ENCODE assay signal across 9 mouse cellular contexts in genomic region chr19:6116113-6116850, GRCm38 (mm10). TPM values are rescaled to one million over a fixed set of nuclear protein-coding genes. Genes with fewer than 3 reads are reported as not detected.
DNase-seq lines count a peak whose midpoint lies in the region; ATAC-seq and TF ChIP-seq lines count a peak whose summit lies in the region.
"Had no signal": no experiment of that assay in that cellular context is flagged by ENCODE, and none has a peak within 500 bp of the region (broad histone marks: within the 10 kb centered on the region; RNA-seq: fewer than 3 reads in every experiment).

No protein-coding gene starts in this region.

- ATAC-seq in intestine, embryonic 14.5 days (replicated peaks; ENCODE audit: low FRiP score, low TSS enrichment, low read depth): no peak
- ATAC-seq in intestine, postnatal 0 days: no peak
- no peak for ATAC-seq in hindbrain, embryonic 13.5 days (ENCODE audit: low FRiP score)
- ATAC-seq in liver, postnatal 0 days: no peak

- 88% methylated on average over 15 of the region's 15 CpGs for WGBS in intestine, embryonic 14.5 days
- WGBS in intestine, postnatal 0 days: 87% methylated on average over 15 of the region's 15 CpGs
- WGBS in hindbrain, embryonic 13.5 days: 89% methylated on average over 15 of the region's 15 CpGs
- 87% methylated on average over 14 of the region's 15 CpGs for WGBS in liver, postnatal 0 days (ENCODE audit: insufficient replicate concordance)

- peaks cover 12% of the 10 kb centered on the region; the same call in 1 of the 2 replicates for H3K4me1 ChIP-seq in intestine, embryonic 14.5 days (replicated peaks; ENCODE audit: control insufficient read depth, insufficient read depth, low read length)
- H3K4me1 ChIP-seq in intestine, postnatal 0 days (replicated peaks; ENCODE audit: control insufficient read depth, insufficient read depth, low read length): no peaks in the 10 kb centered on the region; the same call in 1 of the 2 replicates
- peaks cover 30% of the 10 kb centered on the region for H3K4me1 ChIP-seq in hindbrain, embryonic 13.5 days (replicated peaks)
- peaks cover 17% of the 10 kb centered on the region for H3K4me1 ChIP-seq in liver, postnatal 0 days (ENCODE audit: insufficient read depth)

- intact Hi-C loops in gastrocnemius, postnatal 36 days (cut with DNase I): loop anchor here (5.0 kb wide), 1 partner anchor 34 kb away; the partner anchor contains the start of genes Cdca5, Gm28374, Tmem262 and Zfpl1

- no peak for DNase-seq in intestine, embryonic 14.5 days (ENCODE audit: low spot score)
- DNase-seq in brain, adult 2 months (ENCODE audit: low read depth, low spot score): peak; percentile 69
- DNase-seq in liver, postnatal 0 days: no peak
- no peak for DNase-seq in ovary, postnatal 36 days (ENCODE audit: low spot score)
- DNase-seq in gastrocnemius, postnatal 36 days: no peak
- DNase-seq: retina, postnatal 1 day had no signal

- peak overlapping the region; percentile 76 for H3K4me2 ChIP-seq in intestine, embryonic 14.5 days (ENCODE audit: low read length)
- no peak overlapping the region; the same call in 1 of the 2 replicates for H3K4me2 ChIP-seq in intestine, postnatal 0 days (replicated peaks; ENCODE audit: low read depth)
- H3K4me2 ChIP-seq in hindbrain, embryonic 13.5 days: peak overlapping the region; percentile 93
- peak overlapping the region; percentile 100 for H3K4me2 ChIP-seq in liver, postnatal 0 days (ENCODE audit: low read depth, low read length)

- H3K9ac ChIP-seq in intestine, embryonic 14.5 days (ENCODE audit: low read length): no peak overlapping the region
- no peak overlapping the region for H3K9ac ChIP-seq in intestine, postnatal 0 days (ENCODE audit: low read depth, low read length)
- H3K9ac ChIP-seq in hindbrain, embryonic 13.5 days: peak overlapping the region; percentile 89
- peak overlapping the region; percentile 86 for H3K9ac ChIP-seq in liver, postnatal 0 days (replicated peaks)

- H3K27me3 ChIP-seq in intestine, embryonic 14.5 days (replicated peaks; ENCODE audit: control insufficient read depth, insufficient read depth, low read length): no peaks in the 10 kb centered on the region
- H3K27me3 ChIP-seq in intestine, postnatal 0 days (replicated peaks; ENCODE audit: control insufficient read depth, insufficient read depth, low read length): no peaks in the 10 kb centered on the region
- H3K27me3 ChIP-seq in hindbrain, embryonic 13.5 days: no peaks in the 10 kb centered on the region
- H3K27me3 ChIP-seq in liver, postnatal 0 days (ENCODE audit: insufficient read depth, low read length): no peaks in the 10 kb centered on the region

- peaks cover 37% of the 10 kb centered on the region for H3K36me3 ChIP-seq in intestine, embryonic 14.5 days (ENCODE audit: control insufficient read depth, insufficient read depth, low read length)
- H3K36me3 ChIP-seq in intestine, postnatal 0 days (ENCODE audit: control insufficient read depth, insufficient read depth): peaks cover 41% of the 10 kb centered on the region
- peaks cover 54% of the 10 kb centered on the region for H3K36me3 ChIP-seq in hindbrain, embryonic 13.5 days
- H3K36me3 ChIP-seq in liver, postnatal 0 days (replicated peaks; ENCODE audit: insufficient read depth, low read length): peaks cover 22% of the 10 kb centered on the region

- no peak overlapping the region for H3K27ac ChIP-seq in intestine, embryonic 14.5 days (ENCODE audit: low read depth)
- H3K27ac ChIP-seq in intestine, postnatal 0 days (ENCODE audit: low read depth, low read length): no peak overlapping the region
- no peak overlapping the region for H3K27ac ChIP-seq in hindbrain, embryonic 13.5 days
- no peak overlapping the region for H3K27ac ChIP-seq in liver, postnatal 0 days (ENCODE audit: low read depth)

- no peak for TF ChIP-seq EP300 in liver, postnatal 0 days (IDR thresholded peaks at IDR 0.05; ENCODE audit: low read depth)

- no peaks in the 10 kb centered on the region for H3K9me3 ChIP-seq in intestine, embryonic 14.5 days (ENCODE audit: control insufficient read depth, low read length)
- no peaks in the 10 kb centered on the region for H3K9me3 ChIP-seq in intestine, postnatal 0 days (ENCODE audit: control insufficient read depth)
- H3K9me3 ChIP-seq in hindbrain, embryonic 13.5 days: no peaks in the 10 kb centered on the region
- H3K9me3 ChIP-seq in liver, postnatal 0 days (ENCODE audit: low read length): no peaks in the 10 kb centered on the region

- no peak for TF ChIP-seq CTCF in intestine, postnatal 0 days (IDR thresholded peaks at IDR 0.05; ENCODE audit: low read depth)
- no peak for TF ChIP-seq CTCF in liver, postnatal 0 days (IDR thresholded peaks at IDR 0.05; ENCODE audit: low read depth)

- H3K4me3 ChIP-seq in intestine, embryonic 14.5 days (ENCODE audit: low read depth, low read length): no peak overlapping the region
- no peak overlapping the region for H3K4me3 ChIP-seq in intestine, postnatal 0 days (ENCODE audit: low read depth, low read length)
- peak overlapping the region; percentile 89; the same call in 1 of the 2 replicates for H3K4me3 ChIP-seq in hindbrain, embryonic 13.5 days
- no peak overlapping the region for H3K4me3 ChIP-seq in liver, postnatal 0 days (ENCODE audit: low read depth, low read length)

RNA-seq across cellular contexts. Expression of gene Sac3d1, which starts 2.2 kb away (rescaled TPM):
- 53.9 and 59.9 TPM in 2 replicates for polyA plus RNA-seq in intestine, embryonic 14.5 days (2014; fragmentation: Nextera tagmentation; extraction: Ambion mirVana)
- 17.0 and 19.1 TPM in 2 replicates for polyA plus RNA-seq in intestine, postnatal 0 days (2015; fragmentation: Nextera tagmentation; extraction: Ambion mirVana)
- polyA plus RNA-seq in hindbrain, embryonic 13.5 days (2015; fragmentation: Nextera tagmentation; extraction: Ambion mirVana): 43.0 and 43.6 TPM in 2 replicates
- 15.0 and 15.6 TPM in 2 replicates for polyA plus RNA-seq in liver, postnatal 0 days (2015; fragmentation: Nextera tagmentation; extraction: Ambion mirVana)
- 1 to 10 TPM; 8.7 to 9.8 TPM for total RNA-seq in gastrocnemius, postnatal 36 days (2021)

RNA-seq across cellular contexts. Expression of gene Naaladl1, which starts 10.7 kb away (rescaled TPM):
- polyA plus RNA-seq in intestine, embryonic 14.5 days (2014; fragmentation: Nextera tagmentation; extraction: Ambion mirVana): 4.1 and 4.4 TPM in 2 replicates
- 273 and 333 TPM in 2 replicates for polyA plus RNA-seq in intestine, postnatal 0 days (2015; fragmentation: Nextera tagmentation; extraction: Ambion mirVana)
- polyA plus RNA-seq in hindbrain, embryonic 13.5 days (2015; fragmentation: Nextera tagmentation; extraction: Ambion mirVana): 0.27 and 0.30 TPM in 2 replicates
- polyA plus RNA-seq in liver, postnatal 0 days (2015; fragmentation: Nextera tagmentation; extraction: Ambion mirVana): 0.46 and 0.63 TPM in 2 replicates
- total RNA-seq in gastrocnemius, postnatal 36 days (2021): not detected

RNA-seq across cellular contexts. Expression of gene Snx15, which starts 11.8 kb away (rescaled TPM):
- polyA plus RNA-seq in intestine, embryonic 14.5 days (2014; fragmentation: Nextera tagmentation; extraction: Ambion mirVana): 35.4 and 36.0 TPM in 2 replicates
- polyA plus RNA-seq in intestine, postnatal 0 days (2015; fragmentation: Nextera tagmentation; extraction: Ambion mirVana): 23.0 and 23.3 TPM in 2 replicates
- 55.7 and 58.3 TPM in 2 replicates for polyA plus RNA-seq in hindbrain, embryonic 13.5 days (2015; fragmentation: Nextera tagmentation; extraction: Ambion mirVana)
- polyA plus RNA-seq in liver, postnatal 0 days (2015; fragmentation: Nextera tagmentation; extraction: Ambion mirVana): 38.6 and 41.6 TPM in 2 replicates
- 10 to 100 TPM in 1 of 2 experiments, 1 to 10 TPM in 1; 8.6 to 10.6 TPM for total RNA-seq in gastrocnemius, postnatal 36 days (2021)

RNA-seq across cellular contexts. Expression of gene AC131692.1, which starts 22.1 kb away (rescaled TPM):
- polyA plus RNA-seq in intestine, embryonic 14.5 days (2014; fragmentation: Nextera tagmentation; extraction: Ambion mirVana): 0.22 and 0.59 TPM in 2 replicates
- polyA plus RNA-seq in intestine, postnatal 0 days (2015; fragmentation: Nextera tagmentation; extraction: Ambion mirVana): not detected in 2 replicates
- polyA plus RNA-seq in hindbrain, embryonic 13.5 days (2015; fragmentation: Nextera tagmentation; extraction: Ambion mirVana): not detected in 2 replicates
- not detected in 2 replicates for polyA plus RNA-seq in liver, postnatal 0 days (2015; fragmentation: Nextera tagmentation; extraction: Ambion mirVana)
- total RNA-seq in gastrocnemius, postnatal 36 days (2021): not detected
- total RNA-seq: left cerebral cortex, adult 18-20 months had no signal

RNA-seq across cellular contexts. Expression of gene Batf2, which starts 24.5 kb away (rescaled TPM):
- 0.30 and 1.1 TPM in 2 replicates for polyA plus RNA-seq in intestine, embryonic 14.5 days (2014; fragmentation: Nextera tagmentation; extraction: Ambion mirVana)
- polyA plus RNA-seq in intestine, postnatal 0 days (2015; fragmentation: Nextera tagmentation; extraction: Ambion mirVana): 0.61 and 1.3 TPM in 2 replicates
- polyA plus RNA-seq in hindbrain, embryonic 13.5 days (2015; fragmentation: Nextera tagmentation; extraction: Ambion mirVana): not detected in 2 replicates
- polyA plus RNA-seq in liver, postnatal 0 days (2015; fragmentation: Nextera tagmentation; extraction: Ambion mirVana): 0.59 and 1.1 TPM in 2 replicates
- total RNA-seq in gastrocnemius, postnatal 36 days (2021): under 1 TPM; 0.17 to 0.26 TPM

Comparison
In these comparisons a context has a peak if more than half of its experiments do, and no peak if none do; other contexts are left out.
1. RNA of gene Naaladl1, which starts 10.7 kb away (polyA plus RNA-seq): 273 to 333 TPM in intestine, postnatal 0 days; 4.1 to 4.4 TPM in intestine, embryonic 14.5 days, 0.46 to 0.63 TPM in liver, postnatal 0 days and 0.27 to 0.30 TPM in hindbrain, embryonic 13.5 days; every median in the first group is over 10 times any median in the second.
2. H3K9ac ChIP-seq: peak in hindbrain, embryonic 13.5 days (single experiment) and liver, postnatal 0 days (single experiment); none in intestine, embryonic 14.5 days (single experiment) and intestine, postnatal 0 days (single experiment).